Mouse (Mus musculus) right cerebral cortex, postnatal 10 days (tissue): ENCODE data around the gene Zdhhc12.
"Not testable (repeated sequence)": the region's sequence is repeated elsewhere in the genome, so short reads cannot be mapped to it uniquely, and the experiment has no call there.

Experiments
- DNase-seq, 2 experiments: peaks; one replicate each; pipeline ENCODE4 v3.0.0; 2021; ENCODE audit warnings: low spot score in 2 of 2

The Zdhhc12 gene

DNA sequence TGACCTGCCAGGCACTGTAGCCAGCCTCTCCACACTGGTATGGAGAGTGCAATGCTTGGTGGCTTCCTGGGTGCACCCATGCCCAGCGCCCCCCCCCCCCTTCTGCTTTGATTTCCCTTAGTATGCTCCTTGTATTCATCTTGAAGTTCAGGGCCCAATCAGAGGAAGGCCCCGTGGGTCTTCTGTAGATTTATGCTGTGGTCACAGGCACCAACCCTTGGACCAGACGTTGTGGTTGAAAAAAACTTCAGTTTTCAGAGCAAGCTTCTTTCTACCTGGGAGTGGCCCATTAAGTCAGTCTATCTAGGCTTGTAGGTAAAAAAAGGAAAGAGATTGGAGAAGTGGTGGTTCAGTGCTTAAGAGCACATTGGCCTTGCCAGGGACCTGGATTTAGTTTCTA lies 29.7 kb downstream of the Zdhhc12 start:
- DNase-seq = no peak

GRCm38 (mm10) chr2:30063235-30063634 lies 30.2 kb downstream of the Zdhhc12 start:
- DNase-seq = no peak

GRCm38 (mm10) chr2:30062249-30063093 lies 31.0 kb downstream of the Zdhhc12 start:
- DNase-seq = peak in 1 of 2 experiments; percentile 45

DNA sequence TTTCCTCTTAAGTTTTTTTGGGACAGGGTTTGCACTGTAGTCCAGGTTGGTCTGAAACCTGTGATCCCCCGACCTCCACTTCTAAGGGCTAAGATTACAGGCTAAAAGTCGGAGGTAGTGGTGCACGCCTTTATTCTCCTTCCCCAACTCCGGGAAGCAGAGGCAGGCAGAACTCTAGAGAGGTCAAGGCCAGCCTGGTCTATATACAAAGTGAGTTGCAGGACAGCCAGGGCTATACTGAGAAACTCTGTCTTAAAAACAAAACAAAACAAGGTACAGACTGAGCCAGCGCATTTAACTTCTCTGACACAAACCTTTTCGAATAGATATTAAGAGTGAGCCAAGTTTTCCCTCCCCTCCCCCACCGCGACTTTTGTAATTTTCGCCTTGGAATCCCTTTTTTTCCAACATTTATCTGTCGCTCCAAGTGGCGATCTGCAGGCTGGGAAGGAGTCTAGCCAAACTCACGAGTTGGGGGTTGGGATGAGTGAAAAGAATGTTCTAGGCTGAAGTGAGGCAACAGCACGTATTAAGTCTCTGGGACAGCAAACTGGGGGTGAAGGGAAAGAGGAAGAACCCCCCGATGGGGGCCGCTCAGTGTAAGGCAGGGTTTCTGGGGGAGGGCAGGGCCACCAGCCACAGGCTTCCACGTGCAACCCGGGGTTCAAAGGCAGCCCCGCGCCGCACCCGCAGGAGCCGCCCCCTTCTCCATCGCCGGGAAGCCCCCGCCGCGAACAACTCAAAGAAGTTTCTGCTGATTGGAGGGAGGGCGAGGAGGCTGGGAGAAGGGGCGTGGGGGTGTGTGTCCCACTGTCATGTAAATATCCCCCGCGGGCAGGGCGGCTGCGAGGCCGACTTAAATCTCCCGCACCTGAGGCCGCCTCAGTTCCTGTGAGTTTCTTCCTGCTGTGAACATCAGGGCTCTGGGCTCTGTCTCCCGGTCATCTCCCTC lies 32.0 kb downstream of the Zdhhc12 start:
- peak in 1 of 2 experiments; percentile 60 for DNase-seq

DNA sequence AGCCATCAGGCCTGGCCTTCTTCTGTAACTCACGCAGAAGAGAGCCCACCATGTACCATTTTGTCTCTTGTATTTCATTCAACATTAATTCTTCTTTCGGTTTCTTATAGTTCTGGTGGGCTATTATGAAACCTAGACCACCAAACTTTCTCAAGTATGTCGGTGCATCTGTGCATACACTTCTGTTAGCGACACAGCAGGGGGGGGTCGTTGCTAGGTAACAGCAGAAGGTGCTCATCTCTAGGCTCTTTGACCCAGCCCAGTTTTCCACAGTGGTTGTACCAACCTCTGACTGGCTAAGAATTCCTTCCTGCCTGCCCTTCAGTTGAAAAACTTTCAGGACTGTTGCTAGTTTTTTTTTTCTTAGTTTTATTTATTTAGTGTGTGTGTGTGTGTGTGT lies 35.0 kb downstream of the Zdhhc12 start:
- DNase-seq = no peak

GRCm38 (mm10) chr2:30057223-30057904 lies 36.1 kb downstream of the Zdhhc12 start, which contains the start of gene Set:
TSS of gene Set (plus strand) at chr2:30057378.
- no peak for DNase-seq

- DNase-seq = no peak
Measured at GRCm38 (mm10) chr2:30056736-30057135, 36.7 kb downstream of the Zdhhc12 start.

DNA sequence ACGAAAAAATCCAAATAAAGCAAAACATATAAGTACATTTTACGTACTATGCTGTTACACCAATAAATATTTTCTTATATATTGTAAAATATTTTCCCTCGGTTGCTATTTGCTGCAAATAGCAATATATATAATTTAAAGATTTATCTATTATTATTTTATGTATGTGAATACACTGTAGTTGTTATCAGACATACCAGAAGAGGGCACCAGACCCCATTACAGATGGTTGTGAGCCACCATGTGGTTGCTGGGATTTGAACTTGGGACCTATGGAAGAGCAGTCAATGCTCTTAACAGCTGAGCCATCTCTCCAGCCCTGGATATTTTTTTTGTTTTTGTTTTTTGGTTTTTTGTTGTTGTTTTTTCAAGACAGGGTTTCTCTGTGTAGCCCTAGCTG lies 38.1 kb downstream of the Zdhhc12 start:
- not testable (repeated sequence) for DNase-seq

DNA sequence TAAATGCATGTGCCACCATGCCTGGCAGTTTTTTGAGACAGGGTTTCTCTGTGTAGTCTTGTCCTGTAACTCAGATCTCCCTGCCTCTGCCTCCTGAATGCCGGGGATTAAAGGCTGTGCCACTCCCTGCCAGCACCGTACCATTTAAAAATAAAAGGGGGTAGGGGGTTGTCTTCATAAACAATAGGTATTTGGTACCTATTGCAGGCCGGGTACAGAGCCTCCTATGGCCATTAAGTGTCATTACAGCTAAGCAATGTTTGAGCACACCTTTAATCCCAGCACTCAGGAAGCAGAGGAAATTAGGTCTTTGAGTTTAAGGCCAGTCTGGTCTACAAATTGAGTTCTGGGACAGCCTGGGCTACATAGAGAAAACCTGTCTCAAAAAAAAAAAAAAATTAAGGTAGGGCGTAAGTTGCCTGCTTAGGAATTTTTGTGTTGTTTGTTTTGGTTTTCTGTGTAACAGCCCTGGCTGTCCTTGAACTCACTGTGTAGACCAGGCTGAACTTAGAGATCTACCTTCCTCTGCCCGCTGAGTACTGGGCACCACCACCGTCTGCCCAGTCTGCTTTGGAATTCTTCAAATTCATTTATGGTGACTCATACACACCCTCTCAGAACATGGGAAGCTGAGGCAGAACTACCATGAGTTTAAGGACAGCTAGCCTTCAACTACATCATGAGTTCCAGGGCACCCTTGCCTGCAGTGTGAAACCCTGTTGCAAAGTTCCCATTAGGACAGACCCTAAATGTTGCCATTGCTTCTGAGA lies 41.3 kb downstream of the Zdhhc12 start:
- DNase-seq = no peak

- DNase-seq = no peak
Measured at GRCm38 (mm10) chr2:30049831-30050230, 43.6 kb downstream of the Zdhhc12 start.

DNA sequence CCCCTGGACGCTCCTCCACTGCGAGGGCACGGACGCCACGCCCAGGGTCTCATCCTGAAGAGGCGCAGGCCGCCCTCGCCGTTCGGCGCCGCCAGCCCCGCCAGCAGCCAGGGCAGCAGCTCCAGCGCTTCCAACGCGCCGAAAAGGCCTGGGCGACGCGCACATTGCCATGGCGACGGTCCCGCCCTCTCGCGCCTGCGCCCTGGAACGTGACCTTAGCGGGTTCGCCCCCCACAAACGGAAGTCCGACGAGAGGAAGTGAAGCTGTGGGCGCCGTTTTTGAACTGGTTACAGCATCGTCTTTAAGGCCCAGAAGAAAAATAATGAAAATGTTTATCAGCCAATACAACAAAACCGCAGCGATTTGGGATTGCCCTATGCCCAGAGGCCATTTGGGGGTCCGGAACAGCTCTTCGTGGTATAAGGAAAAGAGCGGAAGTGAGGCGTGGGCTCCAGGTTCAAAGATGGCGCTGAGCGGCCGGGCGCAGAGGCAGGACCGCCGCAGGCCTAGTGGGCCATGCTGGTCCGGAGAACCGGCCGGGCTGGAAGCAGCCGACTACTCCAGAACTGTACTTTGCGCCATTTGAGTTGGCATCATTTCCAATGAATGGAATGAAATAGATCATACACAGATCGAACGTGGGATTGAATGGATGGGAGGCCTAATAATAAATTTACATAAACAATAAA lies 44.6 kb downstream of the Zdhhc12 start, which contains the start of gene Wdr34:
Gene Wdr34 (minus strand): TSS at position 183 of the 690 bp plus-strand sequence.
- peak; percentile 98 to 99 for DNase-seq

DNA sequence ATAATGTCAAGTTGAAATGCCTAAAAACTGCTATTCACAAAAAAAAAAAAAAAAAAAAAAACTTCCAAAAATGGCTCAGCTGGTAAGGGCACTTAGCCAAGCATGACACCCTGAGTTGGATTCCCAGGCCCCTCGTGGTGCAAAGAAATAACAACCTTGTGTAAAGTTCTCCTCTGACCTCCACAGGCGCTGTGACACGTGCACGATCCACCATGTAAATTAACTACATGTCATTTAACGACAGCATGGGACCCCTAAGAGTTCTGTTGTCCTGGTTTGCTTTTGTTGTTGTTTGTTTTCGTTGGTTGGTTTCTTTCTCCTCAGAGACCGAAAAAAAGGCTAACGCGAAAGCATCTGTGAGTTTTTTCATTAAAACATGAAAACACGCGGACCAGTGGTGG lies 45.3 kb downstream of the Zdhhc12 start:
- peak in 1 of 2 experiments; percentile 52 for DNase-seq

DNA sequence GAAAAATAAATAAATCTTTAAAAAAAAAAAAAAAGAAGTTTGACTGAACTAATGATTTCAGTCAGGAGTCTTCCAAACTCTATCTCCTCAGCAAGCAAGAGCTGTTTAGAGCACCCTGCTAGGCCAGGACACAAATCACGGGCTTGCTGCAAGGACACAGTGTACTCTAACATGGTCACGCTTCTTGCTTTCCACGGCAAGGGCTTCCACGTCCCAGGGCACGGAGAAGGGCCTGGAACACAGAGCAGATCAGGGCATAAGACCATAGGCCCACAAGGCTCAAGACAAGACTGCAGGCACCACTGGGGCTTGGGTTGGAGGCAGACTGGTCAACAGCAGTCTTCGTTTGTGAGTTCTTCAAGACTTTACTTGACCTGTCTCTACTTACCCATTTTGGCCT lies 46.3 kb downstream of the Zdhhc12 start:
- no peak for DNase-seq

DNA sequence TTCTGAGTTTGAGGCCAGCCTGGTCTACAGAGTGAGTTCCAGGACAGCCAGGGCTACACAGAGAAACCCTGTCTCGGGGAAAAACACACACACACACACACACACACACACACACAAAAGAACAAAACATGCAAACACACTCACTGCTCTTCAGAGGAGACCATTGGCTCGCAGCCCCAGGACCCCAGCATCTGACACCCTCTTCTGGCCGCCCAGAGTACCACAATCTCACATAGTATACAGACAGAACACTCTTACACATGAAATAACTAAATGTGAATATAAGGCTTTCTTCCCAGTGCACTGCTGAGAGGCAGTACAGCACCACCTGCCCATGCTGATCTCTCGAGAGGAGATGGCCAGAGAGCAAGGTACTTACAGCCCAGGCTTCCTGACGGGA lies 48.9 kb downstream of the Zdhhc12 start:
- no peak for DNase-seq

DNA sequence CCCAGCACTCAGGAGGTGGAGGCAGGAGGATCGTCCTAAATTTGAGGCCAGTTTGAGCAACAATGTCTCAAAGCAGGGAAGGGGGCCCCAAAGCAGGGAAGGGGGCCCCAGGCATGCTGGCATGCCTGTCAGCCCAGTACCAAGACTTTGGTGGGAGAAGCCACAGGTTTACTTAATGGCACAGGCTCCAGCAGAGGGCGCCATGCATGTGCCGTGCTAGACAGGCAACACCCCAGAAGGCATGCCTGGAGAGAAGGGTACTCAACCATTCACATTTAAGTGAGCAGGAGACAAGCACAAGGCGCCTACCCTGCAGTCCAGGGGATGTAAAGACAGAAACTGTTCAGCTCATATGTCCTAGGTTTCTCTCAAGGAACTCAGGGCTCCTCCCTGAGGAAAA lies 51.0 kb downstream of the Zdhhc12 start:
- DNase-seq = peak; percentile 69 to 83
